Mouse (Mus musculus) midbrain, embryonic 16.5 days (tissue): ENCODE measurements around the gene Ppp2r5c. TPM values are rescaled to one million over a fixed set of nuclear protein-coding genes. Genes with fewer than 3 reads are reported as not detected.

ENCODE experiments used
- ATAC-seq: fragments of 200-750 bp; cut with Nextera tagmentation; 2 replicates; pipeline ENCODE4 v1.8.0; 2017; ENCODE audit warnings: moderate TSS enrichment
- H3K27ac ChIP-seq: fragments of 300-500 bp; sonication (generic); 2 replicates; pipeline ENCODE4 v1.5.1; 2014; ENCODE audit warnings: mild to moderate bottlenecking, low read length, mixed read lengths
- H3K27me3 ChIP-seq: fragments of 300-500 bp; sonication (generic); 2 replicates; pipeline ENCODE4 v1.6.1; 2014; ENCODE audit warnings: low read depth, low read length, mixed read lengths; ENCODE audit not compliant: control insufficient read depth, insufficient read depth
- H3K36me3 ChIP-seq: fragments of 300-500 bp; sonication (generic); 2 replicates; pipeline ENCODE4 v1.6.1; 2014; ENCODE audit warnings: mild to moderate bottlenecking, low read length, moderate library complexity, mixed read lengths; ENCODE audit not compliant: control insufficient read depth, insufficient read depth
- H3K4me1 ChIP-seq: fragments of 300-500 bp; sonication (generic); 2 replicates; pipeline ENCODE4 v1.6.1; 2014; ENCODE audit warnings: mild to moderate bottlenecking, low read length, mixed read lengths; ENCODE audit not compliant: control insufficient read depth, insufficient read depth
- H3K4me2 ChIP-seq: fragments of 300-500 bp; sonication (generic); 2 replicates; pipeline ENCODE4 v1.6.1; 2014; ENCODE audit warnings: mild to moderate bottlenecking, low read length, mixed read lengths
- H3K4me3 ChIP-seq: fragments of 300-500 bp; sonication (generic); 2 replicates; pipeline ENCODE4 v1.5.1; 2014; ENCODE audit warnings: low read depth, mild to moderate bottlenecking, low read length, moderate library complexity, mixed read lengths
- H3K9ac ChIP-seq: fragments of 300-500 bp; sonication (generic); 2 replicates; pipeline ENCODE4 v1.6.1; 2014; ENCODE audit warnings: low read depth, low read length, mixed read lengths
- H3K9me3 ChIP-seq: fragments of 300-500 bp; sonication (generic); replicated peaks from 2 replicates; pipeline ENCODE4 v1.6.1; 2014; ENCODE audit warnings: mild to moderate bottlenecking, low read length, mixed read lengths; ENCODE audit not compliant: control insufficient read depth, poor library complexity, severe bottlenecking
- WGBS: fragments of 180-500 bp; shearing (Covaris S2); extraction: QIAGEN DNeasy Blood & Tissue Kit; methylation state at CpG from one replicate; pipeline ENCODE4 v1.1.7; 2014; 5-methylcytosine and 5-hydroxymethylcytosine counted together
- polyA plus RNA-seq: library from polyadenylated mRNA; unstranded; fragments of >200 nt; fragmentation: Nextera tagmentation; extraction: Ambion mirVana; gene quantifications from 2 replicates; pipeline ENCODE4 v1.2.1, GENCODE M21; 2015

Ppp2r5c gene
- polyA plus RNA-seq, 1 experiment from 2014 or later, result 144 TPM

DNA sequence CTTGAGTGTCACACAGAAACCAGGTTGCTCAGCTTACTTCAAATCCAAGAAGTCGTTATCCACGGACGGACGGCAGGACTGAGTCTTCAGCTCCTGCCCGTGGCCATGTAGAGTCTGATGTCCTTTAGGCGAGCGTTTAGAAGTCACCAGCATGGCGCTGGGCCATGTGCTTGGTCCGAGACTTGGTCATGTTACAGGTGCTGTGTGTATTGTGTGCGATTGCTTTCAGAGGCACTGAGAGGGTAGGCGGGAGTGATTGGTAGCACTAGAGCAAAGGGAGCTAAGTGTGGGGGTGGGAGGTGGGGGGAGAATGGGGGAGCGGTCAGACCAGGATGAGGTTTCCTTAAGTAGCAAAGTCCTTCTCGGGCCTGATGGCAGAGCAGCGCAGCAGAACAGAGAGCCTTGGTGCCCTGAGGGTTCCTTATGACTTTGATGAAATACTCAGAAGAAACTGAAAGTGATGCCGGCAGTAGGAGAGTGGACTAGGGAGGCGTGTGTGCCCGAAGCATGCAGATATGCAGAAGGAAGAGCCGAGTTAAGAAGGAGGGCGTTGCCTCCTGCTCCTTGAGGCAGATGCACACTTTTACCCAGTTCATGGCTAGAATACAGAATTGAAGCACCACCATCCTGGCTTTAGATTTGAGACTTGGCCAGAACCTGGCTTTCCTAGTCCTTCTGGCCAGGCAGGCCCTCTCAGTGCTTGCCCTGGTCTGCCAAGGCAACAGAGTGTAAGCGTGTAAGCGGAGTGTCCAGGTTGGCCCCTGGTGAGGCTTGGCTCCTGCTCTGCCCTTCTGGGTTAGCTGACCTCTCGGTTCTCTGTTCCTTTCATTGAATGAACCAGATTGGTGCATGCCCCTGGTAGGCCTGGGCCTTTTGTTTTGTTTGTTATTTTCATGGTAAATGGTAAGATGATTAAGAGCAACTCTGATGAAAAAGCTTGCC, 51.6 kb downstream of the Ppp2r5c start:
- Histone ChIP-seq H3K36me3 (no peaks in the 10 kb centered on the region), H3K27ac (no peak overlapping the region), H3K27me3 (no peaks in the 10 kb centered on the region), H3K4me2 (no peak overlapping the region), H3K9ac (no peak overlapping the region), H3K4me1 (peaks cover 7% of the 10 kb centered on the region), H3K4me3 (no peak overlapping the region), H3K9me3 (no peaks in the 10 kb centered on the region)
- ATAC-seq, result no peak
- 80% methylated on average over 22 of the region's 22 CpGs for WGBS

GRCm38 (mm10) chr12:110499225-110499992, 52.5 kb downstream of the Ppp2r5c start:
- no peak overlapping the region for H3K4me3 ChIP-seq
- H3K4me1 ChIP-seq, result peaks cover 7% of the 10 kb centered on the region
- no peaks in the 10 kb centered on the region for H3K27me3 ChIP-seq
- 69% methylated on average over 14 of the region's 14 CpGs for whole genome bisulfite sequencing
- no peak overlapping the region for H3K9ac ChIP-seq
- H3K27ac ChIP-seq, result no peak overlapping the region
- no peak for ATAC-seq
- H3K9me3 ChIP-seq, result no peaks in the 10 kb centered on the region
- H3K36me3 ChIP-seq, result no peaks in the 10 kb centered on the region
- no peak overlapping the region for H3K4me2 ChIP-seq

DNA sequence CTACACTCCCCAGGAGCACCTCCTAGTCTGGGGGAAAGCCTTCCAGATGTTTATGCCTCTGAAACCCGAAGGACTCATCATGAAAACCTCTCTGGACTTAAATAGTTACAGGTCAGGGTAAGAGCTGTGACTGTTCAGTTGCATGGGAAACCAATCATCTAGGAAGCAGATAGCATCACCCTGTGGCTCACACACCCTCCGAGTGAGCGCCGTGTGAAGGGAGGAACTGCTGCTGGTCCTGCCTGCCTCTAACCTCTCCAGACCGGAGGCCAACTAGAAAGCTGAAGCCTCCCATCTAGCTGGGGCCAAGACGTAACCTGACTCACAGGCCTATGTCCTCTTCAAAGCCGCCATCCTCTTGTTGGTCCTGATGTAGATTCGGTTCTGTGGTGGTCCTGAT, 53.2 kb downstream of the Ppp2r5c start:
- no peaks in the 10 kb centered on the region for H3K27me3 ChIP-seq
- no peaks in the 10 kb centered on the region for H3K9me3 ChIP-seq
- no peaks in the 10 kb centered on the region for H3K36me3 ChIP-seq
- peaks cover 7% of the 10 kb centered on the region for H3K4me1 ChIP-seq
- 97% methylated on average over 8 of the region's 8 CpGs for WGBS
- no peak overlapping the region for H3K9ac ChIP-seq
- H3K4me3 ChIP-seq, result no peak overlapping the region
- no peak overlapping the region for H3K4me2 ChIP-seq
- no peak overlapping the region for H3K27ac ChIP-seq
- ATAC-seq, result no peak

DNA sequence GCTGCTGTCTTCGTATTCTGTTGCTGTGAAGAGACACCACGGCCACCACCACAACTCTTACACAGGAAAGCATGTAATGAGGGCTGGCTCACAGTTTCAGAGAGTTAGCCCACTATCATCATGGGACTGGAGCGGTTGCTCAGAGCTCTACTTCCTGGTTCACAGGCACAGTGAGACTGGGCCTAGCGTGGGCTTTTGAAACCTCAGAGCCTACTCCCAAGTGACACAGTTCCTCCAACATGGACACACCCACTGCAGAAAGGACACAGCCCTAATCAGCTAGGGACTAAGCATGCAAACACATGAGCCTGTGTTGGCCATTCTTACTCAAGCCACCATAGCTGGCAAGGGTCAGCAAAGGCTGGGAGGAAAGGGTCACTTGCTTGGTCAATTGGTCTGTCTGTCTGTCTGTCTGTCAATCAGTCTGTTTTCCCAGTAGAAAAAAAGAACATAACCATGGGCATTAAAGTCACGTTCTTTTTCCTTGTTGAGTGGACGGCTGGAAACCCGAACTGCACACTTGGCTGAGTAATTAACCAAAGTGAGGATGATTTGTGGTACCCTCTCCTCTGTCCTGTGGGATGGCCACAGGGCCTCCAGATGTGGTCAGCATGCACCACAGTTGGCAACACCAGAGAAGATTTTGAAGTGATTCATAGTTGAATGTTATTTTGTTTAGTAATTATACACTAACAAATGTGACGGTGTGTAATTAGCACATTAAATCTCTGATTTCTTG, 56.7 kb downstream of the Ppp2r5c start:
- Histone ChIP-seq H3K9ac (no peak overlapping the region), H3K36me3 (no peaks in the 10 kb centered on the region), H3K4me2 (no peak overlapping the region), H3K4me3 (no peak overlapping the region), H3K4me1 (peaks cover 10% of the 10 kb centered on the region), H3K9me3 (no peaks in the 10 kb centered on the region), H3K27me3 (no peaks in the 10 kb centered on the region), H3K27ac (no peak overlapping the region)
- WGBS, result 91% methylated on average over 8 of the region's 8 CpGs
- no peak for ATAC-seq

DNA sequence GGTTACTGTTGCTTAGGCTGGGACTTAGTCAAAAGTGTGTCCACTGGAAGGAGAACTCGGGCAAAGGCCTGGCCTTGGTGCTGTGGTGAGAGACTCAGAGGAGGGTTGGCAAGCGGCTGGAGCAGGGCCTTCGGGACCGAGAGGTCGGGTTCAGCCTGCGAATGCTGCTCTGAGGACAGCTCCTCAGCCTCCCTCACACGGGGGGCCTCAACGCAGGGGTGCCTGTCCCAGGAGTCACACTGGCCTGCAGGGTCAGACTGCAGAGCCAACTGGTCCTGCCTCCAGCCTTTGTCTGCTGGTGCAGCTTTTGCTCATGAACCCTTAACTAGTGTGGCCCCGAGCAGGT, 57.2 kb downstream of the Ppp2r5c start:
- Histone ChIP-seq H3K27me3 (no peaks in the 10 kb centered on the region), H3K27ac (no peak overlapping the region), H3K9me3 (no peaks in the 10 kb centered on the region), H3K36me3 (no peaks in the 10 kb centered on the region), H3K4me1 (peaks cover 7% of the 10 kb centered on the region), H3K4me3 (no peak overlapping the region), H3K9ac (no peak overlapping the region), H3K4me2 (no peak overlapping the region)
- no peak for ATAC-seq
- 92% methylated on average over 9 of the region's 9 CpGs for WGBS

- Histone ChIP-seq H3K36me3 (no peaks in the 10 kb centered on the region), H3K4me2 (no peak overlapping the region), H3K27me3 (no peaks in the 10 kb centered on the region), H3K4me1 (peaks cover 5% of the 10 kb centered on the region; the same call in 1 of the 2 replicates), H3K27ac (no peak overlapping the region), H3K4me3 (no peak overlapping the region), H3K9ac (no peak overlapping the region), H3K9me3 (no peaks in the 10 kb centered on the region)
- 43% methylated on average over 3 of the region's 3 CpGs for WGBS
- ATAC-seq, result no peak
Measured at GRCm38 (mm10) chr12:110504793-110505192, 57.9 kb downstream of the Ppp2r5c start.

DNA sequence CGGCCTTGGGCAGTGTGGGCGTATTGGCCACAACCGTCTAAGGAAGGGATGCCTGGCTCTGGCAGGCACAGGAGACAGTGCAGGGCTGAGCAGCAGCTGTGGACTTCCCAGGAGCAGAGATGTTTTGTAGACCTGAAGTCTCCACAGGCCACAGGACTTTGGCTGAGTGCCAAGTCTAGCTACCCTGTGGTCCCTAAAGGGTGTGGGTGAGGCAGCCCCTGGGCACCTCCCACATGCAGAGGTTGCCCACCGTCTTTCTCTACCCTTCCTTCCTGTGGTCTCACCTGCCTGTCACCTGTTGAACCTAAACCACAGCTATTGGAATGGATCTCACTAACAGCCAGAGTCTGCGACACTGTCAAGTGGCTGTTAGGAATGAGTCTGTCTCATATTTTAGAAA, 59.1 kb downstream of the Ppp2r5c start:
- Histone ChIP-seq H3K27ac (no peak overlapping the region), H3K4me1 (peaks cover 8% of the 10 kb centered on the region; the same call in 1 of the 2 replicates), H3K27me3 (no peaks in the 10 kb centered on the region), H3K4me2 (no peak overlapping the region), H3K4me3 (no peak overlapping the region), H3K9ac (no peak overlapping the region), H3K36me3 (no peaks in the 10 kb centered on the region), H3K9me3 (no peaks in the 10 kb centered on the region)
- ATAC-seq, result no peak
- 83% methylated on average over 5 of the region's 5 CpGs for WGBS

DNA sequence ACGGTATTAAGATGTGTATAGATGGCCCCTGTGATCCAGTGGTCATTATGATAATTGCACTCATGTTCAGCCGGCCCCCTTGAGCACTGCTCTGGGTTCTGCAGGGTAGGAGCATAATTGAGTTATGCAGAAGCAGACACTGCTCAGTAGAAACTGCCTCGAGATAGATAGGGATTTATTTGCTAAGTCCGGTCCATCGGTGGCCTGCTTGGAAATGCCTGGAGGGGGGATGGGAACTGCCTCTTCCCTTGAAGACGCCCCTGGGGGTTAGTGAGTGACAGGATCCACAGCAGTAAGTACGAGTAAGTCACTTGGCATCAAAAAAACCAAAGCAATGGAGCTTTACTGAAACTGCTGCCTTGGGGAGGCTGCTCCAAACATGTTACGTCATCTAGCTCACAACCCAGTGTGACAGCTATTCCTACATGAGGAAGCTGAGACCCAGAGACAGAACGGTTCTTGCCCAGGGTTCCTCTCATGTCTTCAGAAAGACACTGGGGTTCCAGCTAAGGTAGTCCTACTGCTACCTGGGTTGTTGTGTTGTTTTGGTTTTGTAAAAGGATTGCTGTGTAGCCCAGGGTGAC, 60.9 kb downstream of the Ppp2r5c start:
- no peak for ATAC-seq
- no peak overlapping the region for H3K4me3 ChIP-seq
- no peak overlapping the region for H3K9ac ChIP-seq
- no peaks in the 10 kb centered on the region for H3K36me3 ChIP-seq
- H3K27ac ChIP-seq, result no peak overlapping the region
- no peak overlapping the region for H3K4me2 ChIP-seq
- no peaks in the 10 kb centered on the region for H3K9me3 ChIP-seq
- 32% methylated on average over 9 of the region's 9 CpGs for WGBS
- H3K27me3 ChIP-seq, result no peaks in the 10 kb centered on the region
- peaks cover 11% of the 10 kb centered on the region; the same call in 1 of the 2 replicates for H3K4me1 ChIP-seq
